Mouse (Mus musculus) lung, postnatal 36 days (tissue): ENCODE data around the gene Abhd10.

Experiments
- DNase-seq: peaks from one replicate; pipeline ENCODE4 v3.0.0; 2022; ENCODE audit warnings: mixed read lengths

Abhd10 gene

DNA sequence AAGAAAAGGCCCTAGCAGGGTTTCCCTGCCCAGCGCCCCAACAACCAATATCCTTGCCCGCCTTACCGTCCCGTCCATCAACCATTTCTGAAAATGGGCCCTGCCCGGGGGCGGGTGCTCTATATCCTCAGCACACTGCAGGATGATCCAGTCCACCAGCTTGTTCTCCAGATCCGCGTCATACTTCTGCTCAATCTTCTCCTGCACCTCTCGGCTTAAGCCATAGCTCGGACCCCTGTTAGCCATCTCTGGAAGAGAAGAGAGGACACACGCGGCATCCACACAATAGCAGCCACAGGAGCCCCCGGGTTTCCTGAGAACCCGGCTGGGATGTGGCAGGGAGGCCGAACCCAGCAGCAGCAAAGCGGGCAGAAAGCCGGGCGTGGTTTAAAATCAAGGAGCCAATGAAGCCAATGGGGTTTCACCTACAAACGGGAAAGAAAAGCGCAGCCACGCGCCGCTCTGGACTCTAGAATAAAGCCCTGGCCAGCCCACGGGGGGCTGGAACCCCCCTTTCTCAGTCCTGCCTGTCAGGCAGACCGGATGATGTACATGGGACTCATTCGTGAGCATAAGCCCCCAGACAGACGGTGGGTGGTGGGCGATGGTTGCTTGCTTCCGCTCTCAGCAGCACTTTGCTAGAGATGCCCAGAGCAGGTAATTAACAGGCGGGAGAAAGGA, 18.6 kb downstream of the Abhd10 start, which contains the start of gene Tagln3:
Tagln3 (minus strand) TSS at position 548 of the 681 bp plus-strand sequence.
- peak; percentile 5 for DNase-seq

DNA sequence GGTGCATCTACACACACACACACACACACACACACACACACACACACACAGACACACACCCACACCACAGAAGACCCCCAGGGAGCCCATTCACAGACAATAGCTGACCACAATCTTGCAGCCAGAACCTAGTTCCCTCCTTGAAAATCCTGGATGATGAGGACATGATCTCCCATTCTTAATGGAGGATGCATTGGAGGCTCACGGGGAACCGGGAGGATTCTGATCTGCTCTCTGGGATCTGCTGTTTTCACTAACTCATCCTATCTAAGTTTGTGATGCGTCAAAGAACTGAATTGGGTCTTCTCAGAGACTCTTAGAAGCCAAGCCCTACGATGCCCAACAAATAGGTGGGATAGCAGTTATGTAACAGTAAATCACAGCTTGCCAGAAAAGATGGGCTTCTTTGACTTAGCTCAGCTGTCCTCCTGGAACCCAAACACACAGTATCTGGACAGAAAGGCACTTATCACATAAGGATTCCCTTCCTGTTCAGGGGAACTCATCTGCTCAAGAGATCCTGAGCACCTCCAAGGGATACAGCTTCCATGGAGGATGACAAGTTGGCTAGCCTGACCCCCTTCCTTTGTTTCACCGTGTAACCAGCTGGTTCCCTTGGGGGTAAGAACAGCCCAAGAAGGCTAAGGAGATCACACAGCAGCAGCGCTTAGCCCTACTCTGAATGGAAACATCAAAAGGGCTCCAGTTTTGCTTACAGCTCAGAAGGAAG, 19.4 kb downstream of the Abhd10 start:
- DNase-seq = no peak

DNA sequence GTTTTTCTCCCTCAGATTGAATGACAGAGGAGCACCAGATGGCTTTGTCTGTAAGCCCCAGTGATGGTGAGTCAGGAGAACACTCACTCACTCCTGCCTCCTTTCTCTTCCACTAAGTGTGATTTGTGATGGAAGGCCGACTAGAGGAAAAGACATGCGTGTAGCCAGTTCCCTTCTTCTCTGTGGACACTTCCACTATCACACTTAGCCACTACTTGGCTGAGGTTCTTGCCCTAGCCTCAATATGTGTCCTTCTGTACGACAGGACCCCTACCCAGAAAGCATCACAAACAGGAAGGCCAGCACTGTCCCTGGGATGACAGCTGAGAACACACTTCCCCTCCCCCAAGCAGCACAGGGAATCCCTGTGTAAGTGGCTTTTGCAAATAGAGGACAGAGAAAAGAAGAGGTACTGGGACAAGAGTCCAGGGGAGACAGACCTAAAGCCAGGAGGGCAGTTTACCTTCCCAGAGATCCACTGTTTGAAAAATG, 20.2 kb downstream of the Abhd10 start:
- DNase-seq = no peak

DNA sequence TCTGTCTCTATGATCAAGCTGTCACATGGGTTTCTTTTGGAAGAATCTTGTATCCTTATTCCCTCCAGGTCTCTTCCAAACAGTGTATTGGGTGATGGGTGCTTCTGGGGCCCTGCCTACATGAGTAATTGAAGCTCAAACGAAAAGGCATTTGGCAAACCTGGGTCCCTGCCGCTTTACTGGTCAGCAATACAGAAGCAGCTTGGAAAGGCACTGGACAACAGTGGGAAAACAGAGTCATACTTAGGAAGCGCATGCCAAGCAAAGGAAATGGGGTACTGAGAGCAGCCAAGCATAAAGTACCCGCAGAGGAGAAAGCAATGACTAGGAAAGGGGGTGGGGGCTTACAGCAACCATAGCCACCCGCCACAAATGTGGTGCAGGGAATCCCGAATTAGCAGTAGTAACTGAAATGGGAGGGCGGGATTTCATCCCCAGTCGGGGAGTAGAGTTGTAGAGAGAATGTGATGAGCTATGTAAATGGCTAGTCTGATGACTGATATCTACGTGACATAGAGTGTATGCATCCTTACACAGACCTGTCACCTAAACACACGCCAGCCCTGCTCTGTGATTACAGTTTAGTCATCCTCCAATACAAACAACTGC, 22.6 kb downstream of the Abhd10 start:
- DNase-seq = no peak

DNA sequence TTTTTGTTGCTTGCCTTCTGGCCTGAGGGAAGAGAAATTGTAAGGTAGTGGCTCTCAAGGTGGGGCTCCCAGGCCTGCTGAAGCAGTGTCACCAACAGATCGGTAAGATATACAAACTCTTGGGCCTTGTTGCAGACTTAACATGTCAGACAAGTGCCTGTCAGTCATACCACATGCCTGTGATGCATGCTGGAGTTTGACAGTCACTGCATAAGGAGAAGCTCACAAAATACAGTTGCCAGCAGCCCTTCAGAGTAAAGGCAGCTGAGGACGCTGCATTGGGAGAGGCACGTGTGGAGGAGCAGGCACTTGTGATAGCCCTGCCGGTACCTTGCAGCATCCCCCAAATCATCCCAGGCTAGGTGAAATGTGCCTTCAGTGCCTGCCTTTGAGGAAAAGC, 24.5 kb downstream of the Abhd10 start:
- no peak for DNase-seq

DNA sequence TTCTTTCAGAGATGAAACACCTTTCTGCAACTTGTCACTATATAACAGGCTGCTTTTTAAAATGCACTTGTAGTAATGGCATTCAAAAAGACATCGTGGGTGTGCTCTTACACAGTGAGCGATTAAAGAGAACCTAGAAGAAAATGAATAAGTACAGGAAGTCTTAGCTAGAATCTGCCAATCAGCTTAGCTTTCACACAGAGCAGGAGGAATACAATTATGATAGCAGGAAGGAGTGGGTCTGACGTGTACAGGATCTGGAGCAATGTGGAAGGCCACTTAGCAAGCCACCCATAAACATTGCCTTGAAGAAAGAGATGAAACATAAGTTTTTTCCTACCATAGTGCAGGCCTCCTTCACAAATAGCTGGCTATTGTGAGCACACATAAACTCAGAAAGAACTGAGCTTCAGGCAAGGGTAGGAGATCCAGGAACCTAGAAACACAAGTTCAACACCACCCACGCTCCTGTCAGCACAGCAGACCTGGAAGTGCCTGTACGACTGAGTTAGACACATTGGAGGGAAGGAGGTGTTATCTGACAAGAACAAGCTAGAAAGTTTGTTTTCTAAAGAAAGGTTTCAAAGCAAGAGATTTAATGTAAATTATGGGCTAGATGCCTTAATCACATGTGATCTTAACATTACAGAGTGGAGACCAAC, 28.1 kb downstream of the Abhd10 start:
- DNase-seq = no peak

DNA sequence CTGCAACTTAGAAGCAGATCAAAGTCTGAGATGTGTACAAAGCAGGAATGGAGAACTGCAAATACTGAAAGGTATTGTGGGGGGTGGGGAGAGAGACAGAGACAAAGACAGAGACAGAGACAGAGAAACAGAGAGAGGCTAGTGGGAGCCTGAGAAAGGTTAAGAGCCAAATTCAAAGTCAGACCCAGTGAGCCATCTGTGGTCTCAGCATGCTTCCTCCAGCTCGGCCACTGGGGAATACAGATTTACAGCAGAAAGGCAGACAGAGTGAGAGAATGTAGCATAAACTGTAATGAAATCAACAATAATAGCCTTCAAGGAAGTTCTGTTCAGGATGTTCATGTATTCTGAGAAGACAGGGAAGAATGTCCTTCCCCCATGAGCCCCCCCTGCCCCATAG, 28.9 kb downstream of the Abhd10 start:
- no peak for DNase-seq

DNA sequence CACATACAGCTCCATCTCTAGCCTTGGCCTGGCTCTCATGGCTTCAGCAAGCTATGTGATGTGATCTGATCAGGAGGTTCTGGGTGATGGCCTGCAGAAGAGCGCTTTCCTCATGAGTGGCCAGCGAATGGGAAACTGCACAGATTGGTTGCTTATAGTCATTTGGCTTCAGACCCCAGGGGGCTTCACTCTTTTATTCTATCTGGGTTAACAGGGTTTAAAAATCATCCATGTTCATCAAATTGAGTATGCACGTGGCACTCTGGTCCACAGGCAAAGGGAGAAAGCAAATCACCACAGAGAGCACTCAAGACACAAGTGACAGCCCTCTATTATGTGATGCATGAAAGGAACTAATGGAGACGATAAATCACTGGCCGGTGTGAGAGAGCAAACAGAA, 29.5 kb downstream of the Abhd10 start:
- no peak for DNase-seq

DNA sequence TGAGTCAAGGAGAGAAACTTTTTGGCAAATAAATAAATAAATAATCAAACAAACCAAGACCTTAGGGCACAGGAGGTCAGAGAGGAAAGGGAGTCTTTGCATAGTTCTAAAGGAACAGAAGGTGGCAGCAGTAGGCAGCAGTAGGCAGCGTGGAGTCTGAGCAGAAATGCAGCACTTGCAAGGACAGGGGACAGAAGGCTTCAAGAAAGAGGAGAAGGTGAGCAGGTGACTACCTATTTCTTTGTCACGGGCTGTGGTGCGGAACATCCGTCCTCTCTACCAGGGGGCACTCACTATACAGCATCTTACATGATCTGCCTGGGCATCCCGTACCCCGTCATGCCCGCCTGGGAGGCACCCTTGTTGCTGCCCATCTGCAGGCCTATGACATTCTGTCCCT, 31.5 kb downstream of the Abhd10 start:
- DNase-seq = peak; percentile 10

DNA sequence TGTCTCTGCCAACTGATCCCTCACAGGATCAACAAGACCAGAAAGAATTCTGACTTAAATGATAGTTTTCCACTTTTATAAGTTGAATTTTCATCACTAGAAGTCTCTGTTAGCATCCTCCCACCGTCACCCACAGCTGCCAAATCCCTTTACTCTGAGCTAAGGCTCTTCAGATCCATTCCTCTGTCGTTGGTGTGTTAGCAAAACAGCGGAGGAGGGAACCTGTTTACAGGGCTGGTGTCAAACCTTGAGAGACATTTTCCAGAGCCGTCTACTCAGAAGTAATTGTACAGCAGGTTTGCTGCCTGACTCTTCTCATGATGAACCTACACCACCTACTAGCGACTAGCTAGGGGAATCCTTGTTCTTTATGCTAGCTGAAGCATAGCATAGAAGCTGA, 43.5 kb downstream of the Abhd10 start:
- no peak for DNase-seq

DNA sequence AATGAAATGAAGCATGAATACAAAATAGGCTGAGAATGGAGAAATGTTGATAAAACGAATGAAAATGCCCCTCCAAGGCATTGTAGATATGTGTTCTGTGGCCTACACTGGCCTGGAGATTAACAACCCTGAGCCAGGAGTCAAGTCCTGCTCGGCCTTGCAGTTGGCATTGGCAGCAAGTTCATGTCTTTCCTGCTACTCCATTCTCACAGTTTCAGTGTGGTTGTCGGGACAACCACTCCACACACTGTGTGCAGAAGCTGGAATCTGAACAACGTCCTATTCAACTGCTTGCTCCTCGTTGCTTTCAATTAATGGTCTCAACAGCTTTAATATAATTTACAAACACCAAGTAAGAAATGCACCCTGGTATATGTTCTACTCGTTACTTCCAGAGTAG, 44.8 kb downstream of the Abhd10 start:
- no peak for DNase-seq

DNA sequence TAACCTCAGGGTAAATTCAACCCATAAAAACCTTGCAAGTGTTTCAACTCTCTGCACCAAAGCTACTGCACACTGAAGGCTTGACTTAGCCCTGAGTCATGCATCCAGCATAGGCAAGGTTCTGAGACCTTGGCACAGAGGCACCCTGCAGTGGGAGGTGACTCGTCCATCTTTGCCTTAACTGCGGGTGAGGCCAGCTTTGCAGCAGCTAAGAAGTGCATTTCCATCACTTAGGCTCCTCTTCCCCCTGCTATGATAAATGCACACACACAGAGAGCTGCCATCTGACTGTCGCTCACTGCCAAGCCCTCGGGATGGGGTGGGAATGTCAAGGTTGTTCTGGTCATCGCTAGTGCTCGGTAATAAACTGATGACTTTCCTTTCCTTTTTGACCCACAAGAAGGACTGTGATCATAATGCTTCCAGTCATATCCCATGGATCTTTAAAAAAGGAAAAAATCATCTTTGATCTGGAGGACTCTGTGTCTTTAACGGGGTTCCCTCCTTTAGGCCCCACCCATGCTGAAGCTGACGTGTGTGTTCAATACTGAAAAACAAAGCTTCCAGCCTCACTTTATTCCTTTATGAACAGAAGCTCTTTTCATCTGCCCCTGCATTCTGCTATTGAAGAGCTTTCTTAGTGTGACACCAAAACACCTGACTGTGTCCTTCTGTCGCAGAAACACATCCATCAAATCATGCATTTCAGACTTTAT, 47.2 kb downstream of the Abhd10 start:
- DNase-seq = no peak

DNA sequence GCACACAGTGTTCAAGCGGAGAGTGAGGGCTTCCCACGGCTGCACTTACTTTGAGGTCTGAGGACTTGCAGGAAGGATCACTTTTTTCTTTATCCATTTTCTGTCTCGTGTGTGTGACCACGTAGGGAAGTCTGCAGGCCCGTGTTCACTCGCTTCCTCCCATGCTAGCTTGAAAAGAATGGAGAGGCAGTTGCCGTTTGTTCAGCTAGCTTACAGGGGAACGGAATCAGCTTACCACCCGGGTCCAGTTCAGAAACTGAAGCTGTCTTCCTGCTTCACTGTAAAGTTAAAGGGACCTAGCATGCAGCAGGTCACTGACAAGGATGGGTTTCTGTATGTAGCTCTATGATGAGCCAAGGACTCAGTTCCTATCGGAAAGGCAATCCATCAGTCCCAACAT, 49.2 kb downstream of the Abhd10 start, which contains the start of gene Tmprss7:
Tmprss7 (minus strand) TSS at position 101 of the 400 bp plus-strand sequence.
- no peak for DNase-seq

DNA sequence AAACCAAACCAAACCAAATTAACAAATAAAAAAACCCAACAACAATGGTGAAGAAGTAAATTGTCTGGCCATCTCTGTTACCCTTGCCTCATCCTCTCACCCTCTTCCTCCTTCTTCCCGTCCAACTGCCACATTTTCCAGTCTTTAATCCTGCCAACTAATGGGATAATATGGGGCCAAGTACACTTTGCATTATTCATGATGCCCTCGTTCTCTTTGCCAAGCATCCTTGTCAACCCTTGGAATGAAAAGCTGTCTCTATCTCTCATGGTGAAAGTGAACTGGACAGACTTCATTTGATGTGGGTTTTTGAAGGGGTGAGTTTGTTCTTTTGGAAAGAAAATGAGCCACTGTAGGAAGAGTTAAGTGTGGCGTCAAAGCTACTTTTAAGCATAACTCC, 49.9 kb downstream of the Abhd10 start:
- DNase-seq = no peak

DNA sequence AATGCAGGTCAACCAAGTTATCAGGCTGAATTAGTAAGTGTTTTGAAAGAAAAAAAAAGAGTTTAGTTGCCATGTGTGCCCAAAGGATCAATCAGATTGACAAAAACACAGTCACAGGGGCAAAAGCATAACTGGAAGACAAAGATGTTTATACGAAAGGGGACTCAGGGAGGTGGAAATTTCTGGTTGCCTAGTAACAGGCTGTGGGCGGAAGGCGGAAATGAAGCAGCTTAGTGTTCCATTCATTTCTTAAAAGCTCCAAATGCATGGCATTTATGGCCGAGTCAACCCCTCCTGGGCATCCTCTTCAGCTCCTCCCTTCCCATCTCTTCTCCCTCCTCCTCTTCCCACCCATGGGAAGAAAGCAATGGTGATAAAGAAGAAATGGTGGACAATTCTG, 52.6 kb downstream of the Abhd10 start:
- DNase-seq = no peak

DNA sequence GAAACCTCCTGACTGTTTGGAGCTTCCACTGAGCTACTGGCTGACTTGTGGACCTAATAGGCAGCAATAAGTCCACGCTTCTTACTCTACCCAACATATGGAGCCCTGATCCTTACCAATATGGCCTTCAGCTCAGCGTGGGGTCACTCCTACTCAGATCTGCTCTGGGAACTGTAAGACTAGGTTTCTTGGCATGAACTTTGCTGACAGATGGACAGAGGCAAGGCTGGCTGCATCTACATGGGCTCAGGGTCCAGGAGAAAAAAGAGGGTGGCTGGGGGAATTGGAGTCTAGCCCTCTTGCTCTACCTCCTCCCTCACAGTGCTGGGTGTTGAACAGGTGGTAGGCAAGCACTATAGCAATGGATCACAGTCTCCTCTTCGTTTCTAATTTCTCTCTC, 55.9 kb downstream of the Abhd10 start:
- DNase-seq = no peak

DNA sequence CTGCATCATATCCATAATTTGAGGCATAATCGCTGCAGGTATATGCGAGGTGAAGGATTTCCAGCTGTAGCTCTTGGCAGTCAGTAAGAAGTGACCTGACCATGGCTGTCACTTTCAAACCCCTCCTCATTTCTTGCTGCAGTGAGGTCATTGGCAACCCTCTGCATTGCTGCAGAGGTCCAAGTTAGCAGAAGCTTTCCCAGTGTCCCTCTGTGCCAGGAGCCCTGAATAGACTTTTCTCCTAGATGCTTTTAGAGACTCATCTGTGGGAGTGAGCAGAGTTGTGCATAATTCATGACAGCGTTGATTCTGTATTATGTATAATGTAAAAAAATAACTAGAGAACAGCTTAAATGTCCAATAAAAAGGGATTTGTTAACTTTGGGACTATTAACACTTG, 57.5 kb downstream of the Abhd10 start:
- DNase-seq = no peak

DNA sequence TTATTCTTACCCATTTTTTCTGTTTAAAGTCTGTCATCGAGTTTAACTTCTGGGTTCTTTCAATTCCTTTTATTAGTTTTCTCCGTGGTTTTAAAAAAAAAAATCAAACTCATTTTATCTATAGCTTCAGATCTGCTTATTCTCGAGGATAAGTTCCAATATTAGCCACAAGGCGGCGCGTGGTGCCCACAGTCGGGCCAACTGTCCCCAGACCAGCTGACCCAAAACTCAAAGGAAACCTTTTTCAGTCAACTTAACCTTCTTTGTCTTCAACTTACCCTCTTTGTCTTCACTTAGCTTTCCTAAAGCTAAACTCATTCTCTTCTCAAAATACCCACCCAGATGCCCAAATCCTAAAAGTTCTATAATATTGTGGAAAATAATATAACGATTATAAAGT, 57.9 kb downstream of the Abhd10 start:
- peak; percentile 87 for DNase-seq
